Mouse (Mus musculus): ENCODE results near the gene Klk10. TPM values are rescaled to one million over a fixed set of nuclear protein-coding genes. Genes with fewer than 3 reads are reported as not detected.

Klk10 gene
- polyA plus RNA-seq, 1 experiment: not detected

DNA sequence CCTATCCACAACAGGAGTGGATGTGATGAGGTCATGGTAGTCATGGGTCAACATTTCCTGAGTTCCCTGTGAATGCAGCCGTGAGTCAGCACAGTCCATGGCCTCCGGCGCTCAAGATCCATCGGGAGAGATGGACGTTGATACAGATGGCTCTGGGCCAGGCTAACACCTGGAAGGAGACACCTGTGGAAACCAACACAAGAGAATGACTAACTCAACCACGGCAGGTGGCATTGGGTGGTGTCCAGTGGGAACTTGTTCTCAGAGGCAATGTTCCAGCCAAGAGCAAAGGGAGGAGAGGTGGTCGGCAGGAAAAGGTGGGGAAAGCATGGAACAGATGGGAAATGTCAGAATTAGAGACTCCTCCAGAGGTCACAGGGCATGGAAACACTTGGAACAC lies 40.7 kb downstream of the Klk10 start:
- Histone ChIP-seq H3K4me3 (ENCODE audit: control insufficient read depth, low read depth, low read length) (no peak overlapping the region), H3K36me3 (ENCODE audit: control insufficient read depth, insufficient read depth, low read length) (no peaks in the 10 kb centered on the region), H3K27ac (ENCODE audit: control insufficient read depth, insufficient read depth, low read depth, low read length) (no peak overlapping the region), H3K27me3 (ENCODE audit: control insufficient read depth, insufficient read depth, low read length) (no peaks in the 10 kb centered on the region), H3K4me1 (ENCODE audit: control insufficient read depth, insufficient read depth, low read length) (no peaks in the 10 kb centered on the region)
- TF ChIP-seq CTCF (IDR thresholded peaks at IDR 0.05; ENCODE audit: control insufficient read depth, insufficient read depth, insufficient replicate concordance, low read depth, low read length): no peak
- no peak for TF ChIP-seq POLR2A (IDR thresholded peaks at IDR 0.05; ENCODE audit: control insufficient read depth, low read depth, low read length)

DNA sequence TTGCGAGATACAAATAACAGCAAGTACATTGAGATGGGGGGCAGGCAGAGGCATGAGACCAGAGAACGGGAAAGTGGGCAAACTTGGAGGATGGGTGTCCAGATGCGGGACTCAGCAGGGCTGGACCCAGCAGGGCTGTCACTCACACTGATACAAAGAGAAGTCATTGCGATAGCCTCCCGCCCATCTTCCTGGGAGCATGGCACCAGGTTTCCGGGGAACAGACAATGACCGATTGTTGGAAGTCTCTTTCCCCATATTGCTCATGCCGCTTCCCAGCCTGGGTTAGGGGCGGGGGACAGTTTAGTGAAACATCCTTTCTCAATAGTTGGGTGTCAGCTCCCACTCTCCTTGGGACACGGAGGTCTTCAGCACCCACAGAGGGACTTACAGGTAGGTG lies 43.4 kb downstream of the Klk10 start, which contains the start of gene Klk6:
TSS of gene Klk6 (plus strand) at position 301 of the 400 bp plus-strand sequence.
- no peaks in the 10 kb centered on the region for H3K4me1 ChIP-seq (ENCODE audit: control insufficient read depth, insufficient read depth, low read length)
- no peak within 1 kb of the TSS for H3K4me3 ChIP-seq (ENCODE audit: control insufficient read depth, low read depth, low read length)
- TF ChIP-seq CTCF (IDR thresholded peaks at IDR 0.05; ENCODE audit: control insufficient read depth, insufficient read depth, insufficient replicate concordance, low read depth, low read length) (no peak), POLR2A (IDR thresholded peaks at IDR 0.05; ENCODE audit: control insufficient read depth, low read depth, low read length) (no peak)
- no peak within 1 kb of the TSS for H3K27ac ChIP-seq (ENCODE audit: control insufficient read depth, insufficient read depth, low read depth, low read length)
- H3K36me3 ChIP-seq (ENCODE audit: control insufficient read depth, insufficient read depth, low read length): no peaks in the 10 kb centered on the region
- no peaks in the 10 kb centered on the region for H3K27me3 ChIP-seq (ENCODE audit: control insufficient read depth, insufficient read depth, low read length)

DNA sequence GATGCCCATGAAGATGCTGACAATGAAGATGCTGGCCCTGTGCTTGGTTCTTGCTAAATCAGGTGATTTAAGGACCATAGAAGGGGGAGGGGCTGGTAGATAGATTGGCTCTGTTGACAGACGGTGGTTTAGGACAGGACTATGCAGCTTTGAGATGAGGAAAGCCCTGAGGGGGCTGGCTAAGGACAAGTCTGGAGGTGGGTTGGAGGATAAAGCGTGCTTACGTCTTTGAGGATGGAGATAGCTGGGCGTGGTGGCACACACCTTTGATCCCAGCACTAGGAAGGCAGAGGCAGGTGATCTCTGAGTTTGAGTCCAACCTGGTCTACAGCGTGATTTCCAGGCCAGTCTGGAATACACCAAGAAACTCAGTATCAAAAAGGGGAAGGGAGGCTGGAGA lies 45.2 kb downstream of the Klk10 start:
- Histone ChIP-seq H3K36me3 (ENCODE audit: control insufficient read depth, insufficient read depth, low read length) (no peaks in the 10 kb centered on the region), H3K27ac (ENCODE audit: control insufficient read depth, insufficient read depth, low read depth, low read length) (no peak overlapping the region), H3K27me3 (ENCODE audit: control insufficient read depth, insufficient read depth, low read length) (no peaks in the 10 kb centered on the region), H3K4me1 (ENCODE audit: control insufficient read depth, insufficient read depth, low read length) (no peaks in the 10 kb centered on the region), H3K4me3 (ENCODE audit: control insufficient read depth, low read depth, low read length) (no peak overlapping the region)
- no peak for TF ChIP-seq POLR2A (IDR thresholded peaks at IDR 0.05; ENCODE audit: control insufficient read depth, low read depth, low read length)
- no peak for TF ChIP-seq CTCF (IDR thresholded peaks at IDR 0.05; ENCODE audit: control insufficient read depth, insufficient read depth, insufficient replicate concordance, low read depth, low read length)

DNA sequence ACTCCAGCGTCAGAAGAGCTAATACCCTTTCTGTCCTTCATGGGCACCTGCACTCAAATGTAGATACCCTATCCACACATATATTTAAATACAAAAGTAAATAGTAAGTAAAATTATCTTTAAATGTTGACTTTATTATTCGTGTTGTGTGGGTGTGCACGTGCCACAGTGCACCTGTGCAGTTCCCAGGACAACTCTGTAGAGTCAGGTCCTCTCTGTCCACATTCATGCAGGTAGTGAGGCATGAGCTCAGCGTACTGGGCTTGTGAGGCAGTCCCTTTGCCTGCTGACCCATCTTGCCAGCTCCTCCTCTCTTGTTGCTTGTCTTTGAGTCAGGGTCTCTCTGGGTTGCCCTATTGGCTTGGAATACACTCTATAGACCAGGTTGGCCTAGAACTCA lies 46.9 kb downstream of the Klk10 start:
- no peak for TF ChIP-seq CTCF (IDR thresholded peaks at IDR 0.05; ENCODE audit: control insufficient read depth, insufficient read depth, insufficient replicate concordance, low read depth, low read length)
- TF ChIP-seq POLR2A (IDR thresholded peaks at IDR 0.05; ENCODE audit: control insufficient read depth, low read depth, low read length): no peak
- no peak overlapping the region for H3K27ac ChIP-seq (ENCODE audit: control insufficient read depth, insufficient read depth, low read depth, low read length)
- H3K4me1 ChIP-seq (ENCODE audit: control insufficient read depth, insufficient read depth, low read length): no peaks in the 10 kb centered on the region
- H3K4me3 ChIP-seq (ENCODE audit: control insufficient read depth, low read depth, low read length): no peak overlapping the region
- H3K27me3 ChIP-seq (ENCODE audit: control insufficient read depth, insufficient read depth, low read length): no peaks in the 10 kb centered on the region
- no peaks in the 10 kb centered on the region for H3K36me3 ChIP-seq (ENCODE audit: control insufficient read depth, insufficient read depth, low read length)

DNA sequence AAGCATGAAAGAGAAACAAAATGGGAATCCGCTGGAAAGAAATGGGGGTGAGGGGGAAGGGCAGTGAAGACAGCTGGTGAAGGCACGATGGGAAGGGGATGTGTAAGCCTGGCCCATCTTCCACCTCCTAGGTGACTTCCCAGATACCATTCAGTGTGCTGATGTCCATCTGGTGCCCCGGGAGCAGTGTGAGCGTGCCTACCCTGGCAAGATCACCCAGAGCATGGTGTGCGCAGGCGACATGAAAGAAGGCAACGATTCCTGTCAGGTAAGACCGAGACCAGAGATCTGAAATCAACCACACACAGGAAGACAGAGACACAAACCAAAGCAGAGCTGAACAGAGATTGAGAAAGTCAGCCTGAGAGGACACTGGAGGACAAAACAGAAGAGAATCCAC lies 48.2 kb downstream of the Klk10 start:
- TF ChIP-seq POLR2A (IDR thresholded peaks at IDR 0.05; ENCODE audit: control insufficient read depth, low read depth, low read length) (no peak), CTCF (IDR thresholded peaks at IDR 0.05; ENCODE audit: control insufficient read depth, insufficient read depth, insufficient replicate concordance, low read depth, low read length) (no peak)
- Histone ChIP-seq H3K4me1 (ENCODE audit: control insufficient read depth, insufficient read depth, low read length) (no peaks in the 10 kb centered on the region), H3K27me3 (ENCODE audit: control insufficient read depth, insufficient read depth, low read length) (no peaks in the 10 kb centered on the region), H3K27ac (ENCODE audit: control insufficient read depth, insufficient read depth, low read depth, low read length) (no peak overlapping the region), H3K36me3 (ENCODE audit: control insufficient read depth, insufficient read depth, low read length) (no peaks in the 10 kb centered on the region), H3K4me3 (ENCODE audit: control insufficient read depth, low read depth, low read length) (no peak overlapping the region)

Other genes with a start within 250 kb of the Klk10 start
- gene Cd33, start 236.6 kb upstream of the Klk10 start, polyA plus RNA-seq (2012; rRNA removed): 7.5 and 8.1 TPM in 2 replicates
- gene Zfp658, start 218.8 kb upstream of the Klk10 start, polyA plus RNA-seq (2012; rRNA removed): 0.19 and 0.23 TPM in 2 replicates
- 2.9 and 3.8 TPM in 2 replicates for gene Zfp719, start 201.4 kb upstream of the Klk10 start, polyA plus RNA-seq (2012; rRNA removed)
- 9.2 and 10.6 TPM in 2 replicates for gene Zfp819, start 173.9 kb upstream of the Klk10 start, polyA plus RNA-seq (2012; rRNA removed)
- gene Ceacam18, start 146.3 kb upstream of the Klk10 start, polyA plus RNA-seq (2012; rRNA removed): 0.16 TPM in 1 of 2 replicates, not detected in the other
- 4.7 and 6.1 TPM in 2 replicates for gene Siglece, start 120.9 kb upstream of the Klk10 start, polyA plus RNA-seq (2012; rRNA removed)
- 0.74 and 1.2 TPM in 2 replicates for gene Ctu1, start 109.0 kb upstream of the Klk10 start, polyA plus RNA-seq (2012; rRNA removed)
- 0.23 and 0.40 TPM in 2 replicates for gene Klk14, start 90.6 kb upstream of the Klk10 start, polyA plus RNA-seq (2012; rRNA removed)
- gene Klk13, start 68.5 kb upstream of the Klk10 start, polyA plus RNA-seq (2012; rRNA removed): not detected in 2 replicates
- gene Klk12, start 12.1 kb upstream of the Klk10 start, polyA plus RNA-seq (2012; rRNA removed): not detected in 2 replicates
- gene Klk11, start 6.4 kb upstream of the Klk10 start, polyA plus RNA-seq (2012; rRNA removed): not detected in 2 replicates
- not detected in 2 replicates for gene Klk9, start 10.9 kb downstream of the Klk10 start, polyA plus RNA-seq (2012; rRNA removed)
- 0.09 and 0.31 TPM in 2 replicates for gene Klk8, start 16.5 kb downstream of the Klk10 start, polyA plus RNA-seq (2012; rRNA removed)
- gene Klk7, start 30.3 kb downstream of the Klk10 start, polyA plus RNA-seq (2012; rRNA removed): not detected in 2 replicates
- 0.10 TPM in 1 of 2 replicates, not detected in the other for gene Klk6, start 43.5 kb downstream of the Klk10 start, polyA plus RNA-seq (2012; rRNA removed)
- gene Klk5, start 60.9 kb downstream of the Klk10 start, polyA plus RNA-seq (2012; rRNA removed): not detected in 2 replicates
- 0.08 TPM in 1 of 2 replicates, not detected in the other for gene Klk4, start 100.1 kb downstream of the Klk10 start, polyA plus RNA-seq (2012; rRNA removed)
- 0.91 and 1.4 TPM in 2 replicates for gene Klk15, start 152.7 kb downstream of the Klk10 start, polyA plus RNA-seq (2012; rRNA removed)
- 93.8 and 107 TPM in 2 replicates for gene Klk1b8, start 169.6 kb downstream of the Klk10 start, polyA plus RNA-seq (2012; rRNA removed)
- 1.1 and 2.1 TPM in 2 replicates for gene Klk1b1, start 185.7 kb downstream of the Klk10 start, polyA plus RNA-seq (2012; rRNA removed)
- 13.8 and 14.9 TPM in 2 replicates for gene Klk1b9, start 195.0 kb downstream of the Klk10 start, polyA plus RNA-seq (2012; rRNA removed)
- not detected in 2 replicates for gene Klk1b11, start 214.8 kb downstream of the Klk10 start, polyA plus RNA-seq (2012; rRNA removed)
- gene Klk1b26, start 231.1 kb downstream of the Klk10 start, polyA plus RNA-seq (2012; rRNA removed): 13.7 and 14.6 TPM in 2 replicates

All from testis, adult 2 months (tissue).